Mouse (Mus musculus): ENCODE data around the gene Selenov. TPM values are rescaled to one million over a fixed set of nuclear protein-coding genes. Genes with fewer than 3 reads are reported as not detected.

The Selenov gene
- total RNA-seq, 4 experiments from 2014 or later, result 0.70 to 0.98 TPM; not detected in 2

Other genes with a start within 250 kb of the Selenov start
- 100 to 1,000 TPM; 130 to 135 (median 134) TPM for gene Psmc4, start 241.1 kb downstream of the Selenov start, total RNA-seq (2022)
- gene Fcgbp, start 219.9 kb downstream of the Selenov start, total RNA-seq (2022), result 1 to 10 TPM; 1.3 to 1.8 (median 1.7) TPM
- not detected for gene 9530053A07Rik, start 161.7 kb downstream of the Selenov start, total RNA-seq (2022)
- 10 to 100 TPM; 44.6 to 56.7 (median 54.5) TPM for gene Fbl, start 121.5 kb downstream of the Selenov start, total RNA-seq (2022)
- gene Dyrk1b, start 111.7 kb downstream of the Selenov start, total RNA-seq (2022), result 10 to 100 TPM; 39.6 to 52.5 (median 46.4) TPM
- gene Eid2, start 23.3 kb downstream of the Selenov start, total RNA-seq (2022), result 10 to 100 TPM; 48.7 to 58.6 (median 56.9) TPM
- gene Eid2b, start 13.4 kb downstream of the Selenov start, total RNA-seq (2022), result 10 to 100 TPM; 29.9 to 39.5 (median 31.7) TPM
- gene Dll3, start 11.1 kb upstream of the Selenov start, total RNA-seq (2022), result 1 to 10 TPM; 1.1 to 2.2 (median 1.7) TPM
- 10 to 100 TPM; 41.2 to 54.2 (median 46.0) TPM for gene Timm50, start 20.9 kb upstream of the Selenov start, total RNA-seq (2022)
- gene Supt5, start 47.6 kb upstream of the Selenov start, total RNA-seq (2022), result 100 to 1,000 TPM; 119 to 125 (median 122) TPM
- gene Rps16, start 59.5 kb upstream of the Selenov start, total RNA-seq (2022), result 100 to 1,000 TPM; 531 to 646 (median 582) TPM
- gene Plekhg2, start 81.4 kb upstream of the Selenov start, total RNA-seq (2022), result 1 to 10 TPM; 5.8 to 7.8 (median 6.5) TPM
- gene Zfp36, start 89.1 kb upstream of the Selenov start, total RNA-seq (2022), result 1 to 10 TPM; 1.8 to 7.9 (median 5.0) TPM
- gene Med29, start 101.5 kb upstream of the Selenov start, total RNA-seq (2022), result 10 to 100 TPM; 16.0 to 20.2 (median 17.1) TPM
- gene Paf1, start 101.8 kb upstream of the Selenov start, total RNA-seq (2022), result 10 to 100 TPM; 72.9 to 77.5 (median 75.4) TPM
- gene Gmfg, start 146.3 kb upstream of the Selenov start, total RNA-seq (2022), result 1 to 10 TPM; 1.6 to 5.2 (median 3.2) TPM
- 10 to 100 TPM; 68.2 to 77.3 (median 71.5) TPM for gene Lrfn1, start 160.8 kb upstream of the Selenov start, total RNA-seq (2022)
- not detected for gene Ifnl2, start 219.3 kb upstream of the Selenov start, total RNA-seq (2022)
- gene Ifnl3, start 231.7 kb upstream of the Selenov start, total RNA-seq (2022), result not detected
- gene Sycn, start 249.7 kb upstream of the Selenov start, total RNA-seq (2022), result not detected

All from layer of hippocampus, adult 8-10 months (tissue).